Mouse (Mus musculus) layer of hippocampus, postnatal 25 days (tissue): ENCODE measurements around the gene Gm8653. TPM values are rescaled to one million over a fixed set of nuclear protein-coding genes. Genes with fewer than 3 reads are reported as not detected.
"Not testable (repeated sequence)": the region's sequence is repeated elsewhere in the genome, so short reads cannot be mapped to it uniquely, and the experiment has no call there.

Experiments used
- DNase-seq, 2 experiments: peaks; one replicate each; pipeline ENCODE4 v3.0.0; 2022; ENCODE audit warnings: mixed read lengths in 2 of 2, low spot score in 1 of 2; ENCODE audit errors: extremely low spot score in 1 of 2
- total RNA-seq, 2 experiments: library from RNA; stranded (reverse); gene quantifications; 2 replicates each; pipeline ENCODE4 v1.2.3; 2021

The Gm8653 gene
- total RNA-seq: not detected

GRCm38 (mm10) chr7:22201164-22201563 lies at the start of gene Gm8653:
Gene Gm8653, minus strand, starts transcription at chr7:22201264.
- DNase-seq: not testable (repeated sequence)

DNA sequence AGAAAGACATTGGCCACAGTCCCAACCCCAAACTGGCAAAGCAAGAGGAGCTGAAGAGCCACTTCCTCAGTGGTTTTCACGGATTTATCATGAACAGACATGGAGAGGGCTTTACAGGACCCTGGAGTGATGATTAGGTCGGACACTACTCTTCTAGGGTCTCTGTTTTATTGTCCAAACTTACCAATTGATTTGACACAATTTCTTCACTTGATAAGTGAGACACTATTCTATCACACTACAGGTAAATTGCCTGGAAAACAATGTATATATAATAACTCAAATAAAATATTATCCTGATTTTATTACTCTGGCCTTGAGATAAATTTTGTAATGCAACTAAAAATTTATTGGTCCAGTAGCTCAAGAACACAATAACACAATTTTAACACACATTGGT lies 28.3 kb upstream of the Gm8653 start, which contains the start of gene Gm8453:
Gm8453 (minus strand) TSS at position 101 of the 400 bp plus-strand sequence.
- not testable (repeated sequence) for DNase-seq

DNA sequence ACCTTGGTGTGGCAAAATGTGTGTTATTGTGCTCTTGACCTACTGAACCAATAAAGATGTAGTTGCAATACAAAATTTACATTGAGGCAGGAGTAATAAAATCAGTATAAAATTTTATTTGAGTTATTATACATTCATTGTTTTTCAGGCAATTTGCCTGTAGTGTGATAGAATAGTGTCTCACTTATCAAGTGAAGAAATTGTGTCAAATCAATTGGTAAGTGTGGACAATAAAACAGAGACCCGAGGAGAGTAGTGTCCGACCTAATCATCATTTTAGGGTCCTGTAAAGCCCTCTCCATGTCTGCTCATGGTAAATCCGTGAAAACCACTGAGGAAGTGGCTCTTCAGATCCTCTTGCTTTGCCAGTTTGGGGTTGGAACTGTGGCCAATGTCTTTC lies 12.0 kb downstream of the Gm8653 start, which contains the start of gene Vmn1r143:
Vmn1r143 (plus strand) TSS at position 301 of the 400 bp plus-strand sequence.
- not testable (repeated sequence) for DNase-seq

GRCm38 (mm10) chr7:22163935-22164334 lies 37.1 kb downstream of the Gm8653 start, which contains the start of gene Vmn1r142:
Gene Vmn1r142, minus strand, starts transcription at chr7:22164035.
- DNase-seq: not testable (repeated sequence)

Other genes starting within 250 kb of the Gm8653 start
- gene Vmn1r137, start 206.7 kb downstream of the Gm8653 start, total RNA-seq: not detected
- gene Vmn1r138, start 172.4 kb downstream of the Gm8653 start, total RNA-seq: not detected
- not detected for gene Gm6176, start 145.0 kb downstream of the Gm8653 start, total RNA-seq
- not detected for gene Vmn1r139, start 132.2 kb downstream of the Gm8653 start, total RNA-seq
- gene Gm16451, start 83.0 kb downstream of the Gm8653 start, total RNA-seq: not detected
- not detected for gene Gm10666, start 66.5 kb downstream of the Gm8653 start, total RNA-seq
- gene Vmn1r142, start 37.2 kb downstream of the Gm8653 start, total RNA-seq: not detected
- gene Vmn1r143, start 11.9 kb downstream of the Gm8653 start, total RNA-seq: not detected
- gene Gm8453, start 28.2 kb upstream of the Gm8653 start, total RNA-seq: not detected
- not detected for gene Gm4187, start 128.5 kb upstream of the Gm8653 start, total RNA-seq
- gene Gm8660, start 169.8 kb upstream of the Gm8653 start, total RNA-seq: not detected
- not detected for gene Vmn1r148, start 212.3 kb upstream of the Gm8653 start, total RNA-seq
- not detected for gene Vmn1r149, start 237.0 kb upstream of the Gm8653 start, total RNA-seq